Mouse (Mus musculus): ENCODE data around the gene Nop16.

Gene Nop16

DNA sequence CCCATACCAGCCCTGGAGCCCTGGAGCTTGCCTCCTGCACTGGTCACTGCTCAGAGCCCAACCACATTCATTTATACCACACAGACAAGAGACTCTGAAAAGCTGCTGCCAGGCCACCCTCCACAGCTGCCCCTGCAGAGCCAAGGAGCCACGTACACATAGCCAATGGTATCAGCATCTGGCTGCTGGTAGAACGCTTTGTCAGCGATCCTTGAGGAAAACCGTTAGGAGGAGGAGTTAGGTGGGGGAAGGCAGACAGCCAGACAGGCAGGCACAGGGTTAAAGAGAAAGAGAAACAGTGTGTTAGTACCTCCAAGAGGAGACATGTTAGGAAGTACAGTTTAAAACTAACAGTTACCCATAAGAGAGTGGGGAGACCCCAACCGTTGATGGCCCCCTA, 7.0 kb upstream of the Nop16 start:
- no peak for DNase-seq (ENCODE audit: low read depth, low spot score)

DNA sequence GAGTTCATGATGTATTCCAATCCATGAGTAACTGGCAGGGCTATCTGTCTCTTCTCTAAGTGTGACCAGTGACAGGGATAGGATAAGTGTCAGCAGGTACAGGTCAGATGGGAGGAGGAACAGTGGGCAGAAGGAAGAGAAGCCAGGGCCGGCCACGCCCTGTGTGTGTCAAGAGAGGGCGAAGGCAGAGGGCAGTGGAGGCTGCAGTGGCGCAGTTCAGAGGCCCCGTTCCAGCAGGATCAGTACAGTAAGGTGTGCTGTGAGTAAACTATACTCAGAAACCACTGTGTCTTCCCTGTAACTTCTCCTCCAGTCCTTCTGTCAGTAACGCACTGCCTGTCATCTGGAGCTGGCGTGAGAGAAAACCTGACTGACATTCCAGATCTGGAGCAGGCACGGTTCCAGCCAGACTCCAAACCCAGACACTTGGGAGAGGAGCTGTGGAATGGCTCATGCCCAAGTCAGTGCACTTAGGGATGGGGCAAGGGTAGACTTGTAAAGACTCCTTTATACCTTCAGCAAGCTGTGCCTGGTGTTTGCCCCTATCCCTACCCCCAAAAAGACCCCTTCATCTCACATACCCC, 6.3 kb upstream of the Nop16 start:
- no peak for DNase-seq (ENCODE audit: low read depth, low spot score)

DNA sequence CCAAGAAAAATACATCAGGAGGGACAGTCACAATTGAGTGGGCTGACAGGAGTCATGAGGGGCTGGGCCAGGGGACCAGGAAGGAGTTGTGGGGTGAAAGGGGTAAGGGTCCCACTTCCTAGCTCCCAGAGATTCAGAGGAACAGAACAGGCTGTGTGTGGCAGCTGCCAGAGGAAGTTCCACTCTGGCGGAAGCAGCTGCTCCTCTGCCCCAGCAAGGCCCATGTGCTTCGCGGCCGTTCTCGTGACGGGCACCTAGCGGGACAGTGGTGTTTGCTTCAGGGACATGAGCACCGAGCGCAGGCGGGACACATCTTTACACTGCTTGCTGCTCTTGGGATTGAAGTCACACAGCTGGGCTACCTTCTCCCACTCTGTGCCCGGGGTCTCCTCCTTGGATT, 3.7 kb upstream of the Nop16 start:
- no peak for DNase-seq (ENCODE audit: low read depth, low spot score)

DNA sequence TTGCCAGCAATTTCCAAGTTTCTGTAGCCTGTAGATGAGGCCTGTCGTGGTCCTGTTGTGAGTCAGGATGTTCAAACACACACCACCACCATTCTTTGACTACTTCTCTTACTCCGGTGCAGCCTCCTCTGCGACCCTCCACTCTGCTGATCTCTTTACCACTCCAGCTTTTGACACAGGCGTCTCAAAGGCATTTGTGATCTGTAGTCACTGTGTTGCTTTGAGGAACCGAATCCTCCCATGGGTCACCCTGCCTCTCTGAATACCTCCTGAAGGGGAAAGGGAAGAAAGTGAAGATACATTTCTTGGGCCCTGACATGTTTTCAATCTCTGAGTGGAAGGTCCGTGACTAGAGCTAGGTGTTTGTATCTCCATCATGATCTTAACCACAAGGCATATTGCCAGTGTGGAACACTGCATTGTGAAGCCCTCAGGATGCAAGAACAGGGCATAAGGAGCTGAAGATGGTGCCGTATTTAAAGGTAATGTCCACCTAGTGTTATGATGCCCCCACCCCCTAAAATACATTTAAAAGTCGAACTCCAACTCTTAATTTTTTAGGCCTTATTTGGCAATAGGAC, 2.0 kb upstream of the Nop16 start:
- peak; percentile 74 for DNase-seq (ENCODE audit: low read depth, low spot score)

DNA sequence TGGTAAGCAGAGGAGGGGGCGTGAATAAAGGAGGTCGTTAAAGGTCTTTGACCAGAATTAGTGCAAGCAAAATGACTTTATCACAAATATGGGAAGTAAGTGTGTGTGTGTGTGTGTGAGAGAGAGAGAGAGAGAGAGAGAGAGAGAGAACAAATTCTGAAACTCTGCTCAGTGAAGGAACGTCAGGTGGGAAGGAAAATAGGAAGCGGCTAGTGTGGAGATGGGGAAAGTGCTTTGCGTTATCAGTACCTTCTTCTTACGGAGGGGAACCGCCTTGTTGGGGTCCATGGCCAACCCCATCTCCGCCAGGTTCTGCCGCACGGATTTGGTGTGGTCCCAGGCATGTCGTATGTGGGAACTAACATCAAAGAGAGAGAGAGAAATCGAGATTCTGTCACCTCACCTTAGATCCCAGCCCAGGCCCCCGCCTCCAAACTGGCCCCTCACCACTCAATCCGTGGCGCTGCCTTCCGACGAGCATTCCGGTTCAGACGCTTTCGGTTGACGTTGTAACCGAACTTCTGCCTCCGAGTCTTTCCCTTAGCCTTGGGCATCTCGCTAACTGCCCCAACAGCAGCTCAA, 385 bp downstream of the Nop16 start:
- DNase-seq (ENCODE audit: low read depth, low spot score), result no peak

DNA sequence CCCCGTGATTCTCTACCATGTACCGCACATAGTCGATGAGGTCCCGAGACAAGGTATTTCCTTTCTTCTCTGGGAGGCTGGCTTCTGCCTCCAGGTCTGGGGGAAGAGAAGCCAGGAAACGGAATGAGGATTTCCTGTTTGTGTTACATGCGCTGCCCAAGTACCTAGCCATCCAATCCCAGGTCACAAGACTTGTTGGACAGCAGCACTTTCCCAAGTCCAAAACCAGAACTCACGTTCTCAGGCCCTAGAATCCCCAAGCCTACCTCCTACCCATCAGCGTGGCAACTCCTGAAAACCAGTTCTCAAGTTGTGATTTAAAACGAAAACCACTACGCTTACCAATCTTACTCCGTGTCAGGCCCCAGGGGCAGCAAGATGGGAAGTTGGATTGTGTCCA, 4.1 kb downstream of the Nop16 start:
- no peak for DNase-seq (ENCODE audit: low read depth, low spot score)

DNA sequence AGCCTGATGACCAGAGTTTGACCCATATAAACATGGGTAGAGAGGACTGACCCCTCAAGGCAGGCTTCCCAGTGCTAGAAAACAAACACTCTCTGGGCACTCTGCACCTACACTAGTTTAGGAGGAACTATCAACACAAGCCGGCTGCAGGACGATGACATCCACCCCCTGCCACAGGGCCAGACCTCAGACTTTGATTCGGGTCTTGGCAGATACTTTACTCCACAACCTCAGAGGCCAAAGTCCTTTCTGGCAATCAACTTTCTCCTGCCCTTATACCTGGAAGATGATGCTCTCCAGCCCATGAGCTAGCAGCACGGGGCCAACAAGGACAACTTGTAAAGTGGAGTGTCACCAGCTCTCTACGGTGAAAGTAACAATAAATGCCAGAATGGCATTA, 7.0 kb downstream of the Nop16 start:
- DNase-seq (ENCODE audit: low read depth, low spot score), result no peak

DNA sequence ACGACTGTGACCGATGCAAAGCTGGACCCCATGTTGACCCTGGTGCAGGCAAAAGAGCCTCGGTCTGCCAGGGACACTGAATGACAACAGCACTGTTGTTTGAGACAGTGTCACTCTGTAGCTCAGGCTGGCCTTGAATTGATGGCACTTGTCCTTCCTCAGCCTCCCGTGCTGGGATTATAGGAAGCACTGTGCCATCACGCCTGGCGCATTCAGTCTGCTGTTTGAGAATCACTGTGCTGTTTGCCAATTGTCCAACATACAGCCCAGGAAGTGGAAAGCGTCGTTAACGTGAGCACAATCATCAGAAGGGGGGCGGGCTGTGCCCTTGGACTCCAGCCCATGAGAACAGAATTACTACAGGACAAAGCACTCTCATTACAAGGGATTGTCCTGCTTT, 7.8 kb downstream of the Nop16 start:
- DNase-seq (ENCODE audit: low read depth, low spot score), result no peak

DNA sequence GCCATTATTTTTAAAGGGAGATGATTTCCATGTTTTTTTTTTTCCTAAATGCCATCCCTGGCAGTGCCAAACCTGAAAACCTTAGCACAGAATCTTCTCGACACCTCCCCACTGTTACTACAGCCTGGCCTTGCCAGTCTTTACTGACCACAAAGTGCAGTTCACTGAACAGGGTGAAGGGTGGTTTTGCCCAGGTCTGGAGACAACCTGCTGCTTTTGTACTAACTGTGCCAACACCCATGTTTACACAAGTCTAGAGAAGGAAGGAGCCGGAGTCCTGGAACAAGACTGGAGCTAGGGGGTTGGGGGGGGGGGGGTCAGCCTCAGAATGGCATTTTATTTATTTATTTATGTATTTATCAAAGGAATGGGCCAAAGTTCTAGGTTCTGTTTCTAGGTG, 8.5 kb downstream of the Nop16 start:
- no peak for DNase-seq (ENCODE audit: low read depth, low spot score)

DNA sequence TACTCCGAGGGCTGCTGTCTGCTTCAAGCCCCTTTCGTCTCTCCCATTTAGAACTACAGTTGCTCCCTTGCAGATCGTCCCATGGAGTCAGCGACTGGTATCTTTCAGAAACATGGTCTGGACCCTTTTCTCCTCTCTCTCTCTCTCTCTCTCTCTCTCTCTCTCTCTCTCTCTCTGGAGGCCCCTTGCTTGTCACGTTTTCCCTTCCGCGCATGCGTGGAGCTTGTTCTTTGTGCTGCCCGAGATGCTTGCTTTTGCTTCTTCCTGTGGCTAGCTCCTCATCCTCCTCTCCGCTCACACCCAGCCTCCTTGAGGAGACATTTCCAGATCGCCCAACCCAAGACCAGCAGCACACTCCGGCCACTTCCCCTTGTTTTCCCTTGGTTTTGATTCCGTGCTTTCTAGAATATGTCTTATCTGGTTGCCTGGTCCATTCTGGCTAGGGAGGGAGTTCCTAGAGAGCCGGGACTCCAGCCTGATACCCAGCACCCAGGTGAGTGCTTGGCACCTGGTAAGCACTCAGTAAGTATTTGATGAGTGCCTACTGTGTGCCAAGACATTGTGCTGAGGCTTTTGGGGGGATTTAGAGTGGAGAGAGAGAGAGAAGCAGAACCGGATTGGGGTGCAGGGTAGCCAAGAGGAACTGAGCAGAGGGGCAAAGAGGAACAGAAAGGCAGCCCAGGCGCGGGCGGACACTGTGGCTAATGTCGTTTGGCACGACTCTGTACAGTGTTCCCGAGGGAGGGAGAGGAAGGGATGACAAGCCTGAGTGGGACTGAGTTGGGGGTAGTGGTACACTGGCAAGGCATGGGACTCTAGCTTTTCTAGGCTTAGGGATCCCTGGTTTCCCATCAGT, 12.0 kb downstream of the Nop16 start:
- DNase-seq (ENCODE audit: low read depth, low spot score), result peak; percentile 84

DNA sequence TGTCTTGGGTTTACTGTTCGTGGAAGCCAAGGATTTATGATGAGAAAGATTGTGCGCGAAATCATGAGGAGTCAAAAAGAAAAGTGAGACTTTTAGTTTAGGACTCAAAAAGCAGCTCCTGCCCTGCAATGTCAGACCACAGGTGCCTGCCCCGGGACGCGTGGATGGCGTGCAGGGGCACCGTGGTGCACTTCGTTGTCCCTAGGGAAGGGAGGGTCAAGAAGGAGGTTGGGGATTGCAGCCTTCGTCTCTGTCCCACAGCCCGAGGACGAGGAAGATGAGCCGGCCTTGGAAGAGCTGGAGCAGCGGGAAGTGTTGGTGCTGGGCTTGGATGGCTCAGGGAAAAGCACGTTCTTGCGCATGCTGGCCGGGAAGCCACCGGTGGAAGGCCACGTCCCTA, 14.4 kb downstream of the Nop16 start:
- DNase-seq (ENCODE audit: low read depth, low spot score), result no peak

DNA sequence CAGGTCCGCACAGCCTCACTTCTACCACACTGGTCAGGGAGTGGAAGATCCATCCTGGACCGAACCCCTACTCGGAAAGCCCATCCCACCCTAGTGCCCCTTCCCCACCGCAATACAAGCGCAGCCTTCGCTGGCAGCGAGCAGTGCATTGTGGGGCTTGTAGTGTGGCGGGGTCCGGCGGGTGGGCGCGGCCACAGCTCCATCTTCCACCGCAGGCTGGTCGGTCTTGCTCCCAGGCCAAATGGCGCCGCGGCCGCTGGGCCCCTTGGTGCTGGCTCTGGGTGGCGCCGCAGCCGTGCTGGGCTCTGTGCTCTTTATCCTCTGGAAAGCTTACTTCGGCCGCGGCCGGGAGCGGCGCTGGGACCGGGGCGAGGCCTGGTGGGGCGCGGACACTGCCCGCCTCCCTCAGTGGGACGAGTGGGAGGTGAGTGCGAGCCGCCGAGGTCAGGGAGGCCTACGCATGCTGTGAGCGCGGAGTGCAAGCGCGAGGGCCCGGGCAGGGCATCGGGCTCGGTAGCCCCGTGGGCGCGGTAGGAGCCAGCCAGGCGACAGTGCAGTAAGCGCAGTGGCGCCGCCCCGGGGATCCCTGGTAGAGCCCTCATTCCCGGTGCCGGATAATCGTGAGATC, 14.9 kb downstream of the Nop16 start, which contains the start of gene Arl10:
Arl10 (plus strand) TSS at position 162 of the 628 bp plus-strand sequence.
- peak; percentile 75 for DNase-seq (ENCODE audit: low read depth, low spot score)

DNA sequence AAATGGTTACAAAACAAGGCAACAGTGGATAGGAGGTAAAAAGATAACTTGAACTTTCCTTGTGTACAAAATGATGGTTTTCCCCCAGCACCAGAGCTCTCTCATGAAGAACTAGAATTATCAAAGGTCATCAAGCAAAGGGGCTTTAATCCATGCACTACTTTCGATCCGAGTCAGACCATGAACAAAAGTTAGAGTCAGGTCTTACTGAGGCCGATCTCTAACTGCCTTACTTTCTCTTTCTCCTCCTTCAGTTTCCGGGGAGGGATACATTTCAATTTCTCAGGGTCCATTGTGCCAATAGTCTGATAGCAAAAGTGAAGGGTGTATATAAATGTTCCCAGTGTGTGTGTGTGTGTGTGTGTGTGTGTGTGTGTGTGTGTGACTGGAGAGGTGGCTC, 17.3 kb downstream of the Nop16 start:
- DNase-seq (ENCODE audit: low read depth, low spot score), result peak; percentile 27

DNA sequence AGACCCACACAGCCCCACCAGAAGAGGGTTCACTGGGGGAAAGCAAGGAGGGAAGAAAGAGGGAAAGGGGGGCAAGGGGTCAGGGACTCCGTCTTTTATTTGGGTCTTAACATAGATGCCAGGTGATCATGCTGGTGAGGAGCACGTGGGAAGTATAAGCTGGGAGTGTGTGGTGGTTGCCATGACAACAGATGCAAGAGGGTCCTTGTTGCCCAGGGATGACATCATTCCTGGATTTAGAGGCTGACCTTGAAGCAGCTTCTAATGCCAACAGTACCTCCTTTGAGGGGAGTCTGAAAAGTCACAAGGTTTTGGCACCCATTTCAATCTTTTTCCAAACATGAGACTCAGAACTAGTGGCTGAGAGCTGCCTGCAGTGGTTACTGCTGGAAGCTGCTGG, 18.3 kb downstream of the Nop16 start:
- no peak for DNase-seq (ENCODE audit: low read depth, low spot score)

DNA sequence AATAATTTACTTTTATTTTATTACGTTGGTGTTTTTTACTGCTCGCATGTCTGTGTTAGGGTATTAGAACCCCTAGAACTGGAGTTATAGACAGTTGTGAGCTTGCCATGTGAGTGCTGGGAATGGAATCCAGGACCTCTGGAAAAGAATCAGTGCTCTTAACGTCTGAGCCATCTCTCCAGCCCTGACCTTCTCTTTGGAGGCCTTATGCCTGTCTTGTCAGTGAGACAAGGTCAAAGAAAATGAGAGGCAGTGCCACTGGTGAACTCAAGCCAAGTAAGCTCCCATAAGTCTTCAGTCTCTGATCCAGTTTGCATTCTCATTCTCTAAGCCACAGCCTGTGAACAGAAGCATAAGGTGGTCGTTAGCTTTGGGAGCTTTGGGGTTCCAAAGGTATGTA, 19.2 kb downstream of the Nop16 start:
- DNase-seq (ENCODE audit: low read depth, low spot score), result no peak

DNA sequence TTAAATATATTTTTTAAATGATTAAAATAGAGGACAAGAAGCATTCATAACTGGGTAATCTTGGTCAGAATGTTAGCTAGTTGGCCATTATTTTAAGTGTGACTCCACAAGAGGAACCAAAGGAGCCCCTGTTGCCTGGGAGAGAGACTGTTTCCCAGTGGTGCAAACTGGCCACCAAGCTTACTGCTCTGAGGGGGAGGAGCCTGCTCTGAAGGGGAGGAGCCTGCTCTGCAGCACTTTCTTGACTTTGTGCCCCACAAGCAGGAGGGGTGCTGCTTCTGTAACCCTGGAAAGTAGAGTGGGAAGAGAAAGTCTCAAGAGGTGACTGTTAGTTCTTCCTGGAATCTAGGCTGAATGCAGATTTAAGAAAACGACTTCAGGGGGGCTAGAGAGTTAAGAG, 20.6 kb downstream of the Nop16 start:
- DNase-seq (ENCODE audit: low read depth, low spot score), result peak; percentile 37

DNA sequence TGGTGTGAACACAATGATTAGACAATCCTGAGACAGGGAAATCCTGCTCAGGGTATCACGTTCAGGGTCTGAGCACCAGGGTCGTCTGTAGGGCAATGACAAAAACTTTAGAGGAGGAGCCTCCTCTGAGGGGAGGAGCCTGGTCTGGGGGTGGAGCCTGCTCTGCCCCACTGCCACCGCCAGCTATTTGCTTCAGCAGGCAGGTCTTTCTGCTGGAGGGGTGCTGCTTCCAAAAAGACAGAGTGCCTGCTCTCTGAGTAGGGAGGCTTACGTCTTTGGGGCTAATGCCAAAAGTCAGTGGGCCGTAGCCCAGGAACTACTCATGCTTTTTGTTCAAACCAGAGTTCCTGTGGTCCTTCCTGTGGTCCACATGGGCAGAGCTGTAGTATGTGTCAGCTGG, 21.5 kb downstream of the Nop16 start:
- peak; percentile 28 for DNase-seq (ENCODE audit: low read depth, low spot score)

DNA sequence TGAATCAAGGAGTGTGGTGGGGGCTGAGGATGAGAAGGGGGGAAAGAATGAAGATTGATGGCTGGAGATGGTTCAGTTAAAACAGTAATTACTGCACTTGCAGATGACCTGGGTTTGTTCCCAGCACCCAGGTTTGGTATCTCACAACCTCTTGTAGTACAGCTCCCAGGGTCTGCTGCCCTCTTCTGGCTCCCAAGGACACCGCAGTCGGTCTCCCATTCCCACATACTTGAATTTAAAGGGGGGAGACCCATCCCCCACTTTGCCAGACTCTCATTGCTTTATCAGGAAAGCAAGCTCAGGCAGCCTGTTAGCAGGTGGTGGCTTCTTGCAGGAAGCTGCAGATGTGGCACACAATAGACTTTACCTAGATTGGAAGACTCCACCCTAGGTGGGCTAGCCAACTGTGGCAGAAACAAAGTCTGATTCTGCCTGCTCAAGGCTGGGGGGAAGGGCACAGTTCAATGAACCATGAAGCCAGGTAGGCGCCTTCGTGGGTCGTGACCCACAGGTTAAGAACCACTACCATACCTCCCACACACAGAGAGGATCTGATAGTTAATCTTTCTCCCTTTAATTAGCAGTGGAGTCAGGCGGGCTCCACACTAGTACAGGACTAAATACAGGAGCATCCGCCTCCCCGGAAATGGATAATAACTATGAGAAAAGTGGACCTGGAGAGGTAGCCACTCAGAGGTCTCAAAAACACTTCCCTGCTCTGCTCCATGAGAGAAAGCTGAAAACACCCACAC, 24.1 kb downstream of the Nop16 start:
- no peak for DNase-seq (ENCODE audit: low read depth, low spot score)

DNA sequence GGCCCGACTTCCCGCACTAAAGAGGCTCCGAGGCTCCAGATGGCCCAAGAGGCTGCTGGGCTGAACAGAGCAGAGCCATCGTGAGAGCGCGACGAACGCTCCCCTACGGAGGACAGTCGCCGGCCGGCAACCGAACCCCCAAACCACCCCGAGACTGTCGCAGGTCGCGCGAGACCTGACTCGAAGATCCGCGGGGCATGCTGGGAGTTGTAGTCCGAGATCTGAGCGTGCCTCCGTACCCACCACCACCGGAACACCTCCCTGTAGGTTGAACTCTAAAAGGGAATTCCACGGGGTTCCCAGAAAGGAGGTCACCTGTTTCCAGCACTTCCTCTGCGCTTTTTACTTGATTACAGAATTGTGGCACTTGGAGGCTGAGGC, 24.7 kb downstream of the Nop16 start, which contains the start of gene 4833439L19Rik:
4833439L19Rik (minus strand) TSS at position 235 of the 381 bp plus-strand sequence.
- peak; percentile 94 for DNase-seq (ENCODE audit: low read depth, low spot score)

DNA sequence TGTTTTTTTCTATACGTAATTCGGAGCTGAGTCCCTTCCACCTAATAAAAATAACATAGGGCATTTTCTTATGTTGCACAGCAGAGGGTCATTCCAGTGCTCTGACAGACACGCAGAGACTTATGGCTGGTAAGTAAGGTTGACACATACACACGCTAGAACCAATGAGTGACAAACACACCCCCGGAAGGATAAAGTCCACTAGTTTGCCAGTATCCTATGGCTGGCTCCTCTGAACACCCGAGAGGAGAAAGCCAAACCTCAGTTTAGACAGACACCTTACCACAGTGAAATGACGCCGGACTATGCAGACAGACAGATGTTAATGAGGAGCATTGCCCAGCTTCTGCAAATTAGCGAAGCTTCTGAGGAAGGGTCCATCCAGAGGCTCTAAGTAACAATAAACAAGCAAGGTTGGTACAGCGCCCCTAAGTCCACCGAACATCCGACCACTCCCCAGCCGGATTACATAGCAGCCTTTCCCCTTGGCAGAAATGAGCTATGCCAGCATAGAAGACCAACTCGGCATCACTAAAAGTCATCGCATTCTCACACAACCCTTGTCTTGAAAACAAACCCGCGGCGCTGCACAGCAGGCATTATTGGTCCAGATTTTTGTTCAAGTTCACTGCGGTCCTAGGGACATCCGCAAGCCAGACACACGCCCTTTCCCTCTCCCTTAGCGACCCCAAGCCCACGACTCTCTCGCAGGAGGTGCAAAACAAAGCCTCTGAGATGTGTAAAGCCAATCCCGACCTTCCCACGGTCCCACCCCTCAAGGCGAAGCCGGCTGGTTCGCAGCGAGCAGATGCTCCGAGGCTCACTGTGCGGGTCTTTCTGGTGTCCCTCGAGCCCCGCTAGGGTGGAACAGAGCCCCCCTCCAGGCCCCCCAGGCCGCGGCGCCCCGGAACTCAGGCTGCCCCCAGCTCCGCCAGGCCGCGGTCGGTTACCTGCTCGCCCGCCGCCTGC, 25.4 kb downstream of the Nop16 start:
- peak; percentile 50 for DNase-seq (ENCODE audit: low read depth, low spot score)
